Mouse (Mus musculus) bone marrow, adult 2 months (tissue): ENCODE measurements around the gene Gm44973. TPM values are rescaled to one million over a fixed set of nuclear protein-coding genes. Genes with fewer than 3 reads are reported as not detected.
"Not testable (repeated sequence)": the region's sequence is repeated elsewhere in the genome, so short reads cannot be mapped to it uniquely, and the experiment has no call there.

Experiments used
- H3K27ac ChIP-seq: fragments of 200-500 bp; 2 replicates; pipeline ENCODE4 v1.5.1; 2012; ENCODE audit warnings: low read depth, mild to moderate bottlenecking, control low read depth, inconsistent platforms, low read length; ENCODE audit not compliant: control insufficient read depth, poor library complexity, insufficient read depth
- H3K4me1 ChIP-seq: fragments of 200-500 bp; 2 replicates; pipeline ENCODE4 v1.6.1; 2011; ENCODE audit warnings: low read length; ENCODE audit not compliant: control insufficient read depth, insufficient read depth
- H3K4me3 ChIP-seq: fragments of 200-500 bp; replicated peaks from 2 replicates; pipeline ENCODE3; 2011; ENCODE audit warnings: mild to moderate bottlenecking, low read depth, low read length, control low read depth; ENCODE audit not compliant: control insufficient read depth
- CTCF ChIP-seq: fragments of 200-500 bp; IDR thresholded peaks from 2 replicates; pipeline ENCODE4 v1.5.1; 2011; ENCODE audit warnings: low read length, control low read depth; ENCODE audit not compliant: control insufficient read depth, insufficient read depth
- POLR2A ChIP-seq: fragments of 200-500 bp; IDR thresholded peaks from 2 replicates; pipeline ENCODE4 v1.6.1; 2011; ENCODE audit warnings: low read depth, mild to moderate bottlenecking, control low read depth, low read length, borderline replicate concordance; ENCODE audit not compliant: control insufficient read depth
- WGBS: fragments of 180-500 bp; shearing (Covaris S2); methylation state at CpG from one replicate; pipeline ENCODE4 v1.1.7; 2018; 5-methylcytosine and 5-hydroxymethylcytosine counted together
- polyA plus RNA-seq: library from polyadenylated mRNA; stranded (reverse); fragments of >200 nt; gene quantifications from 2 replicates; pipeline ENCODE4 v1.2.4, GENCODE M21; 2011; ENCODE audit warnings: low replicate concordance; ENCODE audit not compliant: missing spikeins, insufficient read depth, insufficient read length

Gm44973 gene
- polyA plus RNA-seq, 1 experiment, result not detected

- peak overlapping the region; percentile 3 for H3K4me3 ChIP-seq
- 77% methylated on average over 27 of the region's 27 CpGs for WGBS
- H3K27ac ChIP-seq, result peak overlapping the region; percentile 47; the same call in 1 of the 2 replicates
- TF ChIP-seq POLR2A, result no peak
- TF ChIP-seq CTCF, result no peak
- no peaks in the 10 kb centered on the region; the same call in 1 of the 2 replicates for H3K4me1 ChIP-seq
Measured at GRCm38 (mm10) chr7:5012681-5013513, 2.4 kb upstream of the Gm44973 start.

GRCm38 (mm10) chr7:5014251-5015117, 812 bp upstream of the Gm44973 start, which contains the start of the genes Zfp524 and Fiz1:
TSS of gene Zfp524 (plus strand) at chr7:5014415.
TSS of gene Fiz1 (minus strand) at chr7:5014697.
- under 1% methylated on average over 42 of the region's 42 CpGs for WGBS

GRCm38 (mm10) chr7:5016057-5016456, 761 bp downstream of the Gm44973 start:
- H3K27ac ChIP-seq, result peak overlapping the region; percentile 100
- TF ChIP-seq POLR2A, result no peak
- no peak for TF ChIP-seq CTCF
- no peaks in the 10 kb centered on the region; the same call in 1 of the 2 replicates for H3K4me1 ChIP-seq
- H3K4me3 ChIP-seq, result peak overlapping the region; percentile 98
- WGBS, result 36% methylated on average over 3 of the region's 3 CpGs

More at GRCm38 (mm10) chr7:5014251-5015117, 812 bp upstream of the Gm44973 start, which contains the start of the genes Zfp524 and Fiz1:
- Histone ChIP-seq H3K27ac (peak within 1 kb of the TSS; percentile 100), H3K4me1 (no peaks in the 10 kb centered on the region; the same call in 1 of the 2 replicates), H3K4me3 (peak within 1 kb of the TSS; percentile 98)
- TF ChIP-seq CTCF (no peak), POLR2A (no peak)

GRCm38 (mm10) chr7:5016920-5017319, 1.6 kb downstream of the Gm44973 start:
- H3K4me1 ChIP-seq, result no peaks in the 10 kb centered on the region; the same call in 1 of the 2 replicates
- no peak overlapping the region for H3K4me3 ChIP-seq
- H3K27ac ChIP-seq, result no peak overlapping the region
- 92% methylated on average over 2 of the region's 2 CpGs for WGBS
- TF ChIP-seq CTCF, result no peak
- TF ChIP-seq POLR2A, result no peak

GRCm38 (mm10) chr7:5017352-5017751, 2.1 kb downstream of the Gm44973 start:
- H3K4me3 ChIP-seq, result no peak overlapping the region
- no peak overlapping the region for H3K27ac ChIP-seq
- TF ChIP-seq CTCF (no peak), POLR2A (no peak)
- 81% methylated on average over 16 of the region's 16 CpGs for WGBS
- no peaks in the 10 kb centered on the region; the same call in 1 of the 2 replicates for H3K4me1 ChIP-seq

- WGBS, result 93% methylated on average over 21 of the region's 21 CpGs
- no peak for TF ChIP-seq CTCF
- TF ChIP-seq POLR2A, result 0 out of 2 replicates have a peak, but pooled peaks have one; percentile 29
- no peak overlapping the region for H3K4me3 ChIP-seq
- no peak overlapping the region for H3K27ac ChIP-seq
- no peaks in the 10 kb centered on the region; the same call in 1 of the 2 replicates for H3K4me1 ChIP-seq
Measured at GRCm38 (mm10) chr7:5017931-5018330, 2.6 kb downstream of the Gm44973 start.

GRCm38 (mm10) chr7:5019576-5019975, 4.3 kb downstream of the Gm44973 start:
- H3K27ac ChIP-seq, H3K4me3 ChIP-seq, H3K4me1 ChIP-seq: not testable (repeated sequence)
- 23% methylated on average over 8 of the region's 8 CpGs for WGBS
